Mouse (Mus musculus) gastrocnemius, postnatal 14 days (tissue): ENCODE measurements around the gene Gm10260. TPM values are rescaled to one million over a fixed set of nuclear protein-coding genes. Genes with fewer than 3 reads are reported as not detected.

ENCODE experiments used
- DNase-seq: peaks from one replicate; pipeline ENCODE4 v3.0.0; 2021; ENCODE audit warnings: mixed read lengths
- intact Hi-C: fragments of 180-260 bp; cut with DNase I; formaldehyde crosslinking; loops from one replicate; pipeline ENCODE4 v1.15.1; 2025; ENCODE audit warnings: low total_unique reads
- long read RNA-seq, 2 experiments: library from polyadenylated mRNA; stranded (forward); transcript quantifications; one replicate each; pipeline ENCODE4 v2.0.0; 2021
- total RNA-seq, 2 experiments: library from RNA; stranded (reverse); gene quantifications; 2 replicates each; pipeline ENCODE4 v1.2.3; 2021

The Gm10260 gene
- total RNA-seq, result 100 to 1,000 TPM; 129 to 154 TPM
- long read RNA-seq, experiment 1, partial matches to known transcripts, result 0 of 1 reads
- long read RNA-seq, experiment 1, other reads (novel, unspliced or antisense), result 0 of 1 reads
- long read RNA-seq, experiment 2, partial matches to known transcripts, result 0 of 1 reads
- long read RNA-seq, experiment 2, other reads (novel, unspliced or antisense), result 0 of 1 reads

GRCm38 (mm10) chr13:97760532-97760931 is at the start of gene Gm10260:
TSS of gene Gm10260 (minus strand) at chr13:97760632.
- intact Hi-C loops, result no loop called here
- no peak for DNase-seq

GRCm38 (mm10) chr13:97809828-97810227 is 49.4 kb upstream of the Gm10260 start:
- DNase-seq, result no peak
- intact Hi-C loops, result no loop called here

DNA sequence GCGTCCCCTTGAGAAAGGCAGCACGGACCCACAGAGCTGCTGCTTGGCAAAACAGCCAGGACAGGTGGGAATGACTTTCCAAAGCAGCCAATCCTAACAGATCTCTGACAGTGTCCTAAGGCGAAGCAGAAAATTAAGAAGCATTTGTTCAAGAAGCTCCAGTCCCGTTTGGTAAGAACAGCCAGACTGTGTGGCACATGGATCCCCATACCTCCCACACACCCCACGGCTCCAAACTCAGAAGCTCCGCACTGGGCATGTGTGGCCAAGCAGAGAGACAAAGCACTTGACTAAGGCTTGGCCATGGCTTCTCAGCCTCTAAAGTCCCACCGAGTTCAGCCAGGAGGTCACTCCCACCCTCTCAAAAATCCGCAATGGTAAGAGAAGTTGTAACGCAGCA is 45.5 kb upstream of the Gm10260 start:
- no peak for DNase-seq
- intact Hi-C loops, result no loop called here

DNA sequence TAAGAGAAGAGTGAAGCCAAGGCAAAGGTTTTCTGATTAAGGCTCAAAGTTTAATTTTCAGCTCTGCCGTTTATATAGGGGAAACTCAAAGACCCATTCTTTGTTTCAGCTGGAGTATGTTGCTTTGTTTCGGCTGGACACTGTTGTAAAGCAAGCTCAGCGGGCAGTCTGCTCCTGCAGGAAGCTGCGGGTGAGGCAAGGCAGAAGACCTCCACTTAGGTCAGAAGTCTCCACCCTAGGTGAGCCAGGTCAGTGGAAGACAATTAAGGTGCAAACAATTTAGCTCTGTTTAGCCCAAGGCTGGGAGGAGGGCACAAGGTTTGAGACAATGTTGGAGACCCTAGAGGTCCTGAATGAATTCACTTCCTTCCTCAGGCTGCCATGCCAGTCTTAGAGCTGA is 42.0 kb upstream of the Gm10260 start:
- DNase-seq, result no peak
- intact Hi-C loops, result no loop called here

- intact Hi-C loops, result no loop called here
- DNase-seq, result no peak
Observed at GRCm38 (mm10) chr13:97797462-97797861, 37.0 kb upstream of the Gm10260 start.

DNA sequence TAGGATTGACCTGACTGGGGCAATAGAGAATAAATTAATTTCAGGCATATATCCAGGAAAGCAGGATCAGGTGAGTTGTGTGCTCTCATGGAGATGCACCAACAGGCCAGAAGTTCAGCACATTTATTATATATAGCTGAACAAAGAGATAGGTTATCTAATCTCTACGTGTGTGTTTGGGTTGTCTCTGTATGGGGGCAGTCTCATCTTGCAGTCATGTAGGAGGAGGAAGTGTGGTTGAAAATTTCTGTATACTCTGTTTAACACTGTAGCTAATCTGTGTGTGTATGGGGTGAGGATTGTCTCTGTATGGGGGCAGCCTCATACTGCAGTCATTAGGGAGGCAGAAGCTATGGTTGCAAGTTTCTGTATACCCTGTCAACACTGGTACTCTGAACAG is 34.3 kb upstream of the Gm10260 start:
- DNase-seq, result no peak
- intact Hi-C loops, result no loop called here

DNA sequence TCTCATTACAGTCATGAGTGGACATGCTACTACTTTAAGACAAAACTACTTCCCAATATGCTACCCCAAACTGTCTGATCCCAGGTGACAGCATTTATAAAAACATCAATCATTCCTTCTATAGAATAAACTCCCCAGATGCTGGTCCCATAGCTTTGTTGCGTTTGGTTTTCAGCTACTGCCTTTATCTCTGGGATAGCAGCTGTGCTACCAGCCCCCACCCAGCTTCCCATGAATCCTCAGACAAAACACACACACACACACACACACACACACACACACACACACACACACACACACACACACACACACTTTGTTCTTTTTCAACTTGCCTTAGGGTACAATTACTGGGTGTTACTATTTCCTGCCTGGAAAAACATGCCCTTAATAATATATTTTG is 33.5 kb upstream of the Gm10260 start:
- intact Hi-C loops, result no loop called here
- no peak for DNase-seq

- no peak for DNase-seq
- intact Hi-C loops, result no loop called here
Observed at GRCm38 (mm10) chr13:97791664-97792063, 31.2 kb upstream of the Gm10260 start.

DNA sequence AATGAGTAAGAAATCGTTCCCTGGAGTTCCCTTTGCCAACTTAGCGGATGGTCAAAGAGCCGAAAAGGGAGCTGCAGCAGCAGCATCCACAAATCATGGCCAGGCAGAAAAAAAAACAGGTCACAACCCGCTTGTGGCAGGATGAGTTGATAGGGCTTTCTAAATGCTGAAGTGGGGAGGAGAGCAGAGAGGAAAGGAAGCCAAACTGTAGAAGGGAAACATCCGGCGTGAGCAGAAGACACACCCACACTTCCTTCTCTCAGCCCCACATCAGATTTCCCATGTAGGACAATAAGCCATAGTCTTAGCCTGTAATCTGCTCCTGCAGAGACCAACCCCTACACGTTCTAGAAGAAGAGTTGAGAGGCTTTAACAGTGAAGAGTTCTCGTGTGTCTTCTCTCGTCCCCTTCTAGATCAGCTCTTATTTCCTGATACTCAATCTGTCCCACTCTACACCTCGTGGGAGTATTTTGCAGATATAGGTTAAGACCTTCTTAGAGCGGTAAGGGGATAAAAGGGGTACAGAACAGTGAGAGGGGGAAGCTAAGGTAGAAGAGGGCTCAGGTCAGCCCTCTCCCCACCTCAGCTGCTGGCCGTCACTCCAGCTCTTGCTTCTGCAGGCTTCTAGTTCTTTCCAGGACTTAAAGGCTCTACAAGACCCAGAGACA is 29.5 kb upstream of the Gm10260 start:
- intact Hi-C loops, result no loop called here
- no peak for DNase-seq

DNA sequence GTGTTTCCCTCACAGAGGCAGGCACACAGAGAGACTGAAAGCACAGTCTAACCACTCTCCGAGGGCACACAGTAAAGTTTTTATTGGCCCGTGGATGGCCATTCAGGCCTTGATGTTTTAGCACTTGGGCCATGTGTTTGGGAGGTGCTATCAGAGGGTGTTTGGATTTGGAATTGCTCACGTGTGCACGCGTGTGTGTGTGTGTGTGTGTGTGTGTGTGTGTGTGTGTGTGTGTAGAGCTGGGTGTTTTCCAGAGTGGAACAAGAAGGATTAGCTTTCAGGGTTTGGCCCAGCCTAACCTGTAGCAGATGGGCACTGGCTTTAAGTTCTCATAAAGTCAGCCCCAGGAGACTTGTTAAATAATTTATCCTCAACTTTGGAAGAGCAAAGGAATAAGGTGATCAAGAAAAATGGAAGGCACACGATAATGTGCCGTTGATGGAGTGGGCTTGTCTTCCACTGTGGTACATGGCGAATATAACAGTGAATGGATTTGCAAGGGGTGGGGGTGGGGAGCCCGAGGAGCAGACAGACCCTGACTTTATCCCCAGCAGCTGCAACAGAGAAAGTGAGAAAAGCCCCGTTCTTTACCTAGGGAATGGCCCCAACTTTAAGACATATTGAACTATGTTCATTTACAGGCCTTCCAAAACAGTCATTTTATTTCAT is 24.9 kb upstream of the Gm10260 start:
- intact Hi-C loops, result no loop called here
- DNase-seq, result no peak

GRCm38 (mm10) chr13:97783423-97784143 is 23.2 kb upstream of the Gm10260 start:
- intact Hi-C loops, result no loop called here

DNA sequence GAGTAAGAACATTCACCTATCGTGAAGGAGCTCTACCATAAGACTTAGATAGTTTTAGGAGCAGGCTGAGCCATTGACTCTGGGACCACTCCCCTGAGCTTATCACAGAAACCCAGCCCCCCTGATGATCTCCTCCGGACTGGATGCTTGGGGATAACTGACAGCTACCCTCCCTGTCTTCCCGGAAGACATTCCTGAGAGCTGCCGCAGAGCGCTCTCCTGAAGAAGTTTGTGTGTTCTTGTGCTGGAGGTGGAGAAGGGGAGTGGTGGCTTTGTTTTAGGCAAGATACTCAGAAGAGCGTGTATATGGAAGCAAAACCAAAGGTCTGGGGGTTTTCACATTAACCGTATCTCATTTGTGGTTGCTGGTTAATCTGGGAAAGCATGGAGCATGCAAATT is 21.6 kb upstream of the Gm10260 start:
- intact Hi-C loops, result no loop called here
- DNase-seq, result no peak

More at GRCm38 (mm10) chr13:97783423-97784143, 23.2 kb upstream of the Gm10260 start:
- DNase-seq, result no peak

DNA sequence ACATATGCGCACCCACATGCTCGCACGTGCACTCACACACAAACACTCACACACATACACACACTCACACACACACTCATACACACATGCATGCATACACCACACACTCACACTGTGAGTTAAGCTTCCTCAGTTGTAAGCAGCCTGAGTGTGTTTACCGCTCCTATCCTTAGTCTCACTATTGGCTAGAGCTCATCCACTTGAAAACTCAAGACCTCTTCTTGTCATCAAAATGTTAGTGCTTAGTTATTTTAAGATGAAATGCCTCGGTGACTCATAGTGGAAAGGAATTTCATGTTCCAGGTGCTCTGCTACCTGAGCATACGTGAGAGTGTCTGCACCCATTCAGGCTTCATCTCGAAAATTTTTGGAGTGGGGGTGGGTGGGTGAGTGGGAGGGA is 21.2 kb upstream of the Gm10260 start:
- intact Hi-C loops, result no loop called here
- no peak for DNase-seq

DNA sequence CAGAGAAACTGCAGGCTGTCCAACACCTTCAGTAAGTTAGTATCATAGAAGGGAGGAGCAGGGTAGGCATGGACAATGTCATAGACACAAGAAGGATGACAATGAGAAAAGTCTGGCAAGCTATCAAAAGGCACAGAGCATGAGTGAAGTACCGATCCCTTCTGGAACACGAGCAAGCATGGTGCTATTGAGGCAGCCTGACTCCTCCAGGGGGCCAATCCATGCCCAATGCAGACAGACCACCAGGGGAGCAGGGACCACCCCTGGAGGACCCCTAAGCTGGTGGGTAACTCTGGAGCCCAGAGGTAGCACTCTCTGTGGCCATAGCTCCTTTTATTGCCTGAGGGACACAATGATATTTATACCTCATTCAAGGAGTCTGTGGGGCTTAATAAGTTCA is 20.1 kb upstream of the Gm10260 start:
- no peak for DNase-seq
- intact Hi-C loops, result no loop called here

DNA sequence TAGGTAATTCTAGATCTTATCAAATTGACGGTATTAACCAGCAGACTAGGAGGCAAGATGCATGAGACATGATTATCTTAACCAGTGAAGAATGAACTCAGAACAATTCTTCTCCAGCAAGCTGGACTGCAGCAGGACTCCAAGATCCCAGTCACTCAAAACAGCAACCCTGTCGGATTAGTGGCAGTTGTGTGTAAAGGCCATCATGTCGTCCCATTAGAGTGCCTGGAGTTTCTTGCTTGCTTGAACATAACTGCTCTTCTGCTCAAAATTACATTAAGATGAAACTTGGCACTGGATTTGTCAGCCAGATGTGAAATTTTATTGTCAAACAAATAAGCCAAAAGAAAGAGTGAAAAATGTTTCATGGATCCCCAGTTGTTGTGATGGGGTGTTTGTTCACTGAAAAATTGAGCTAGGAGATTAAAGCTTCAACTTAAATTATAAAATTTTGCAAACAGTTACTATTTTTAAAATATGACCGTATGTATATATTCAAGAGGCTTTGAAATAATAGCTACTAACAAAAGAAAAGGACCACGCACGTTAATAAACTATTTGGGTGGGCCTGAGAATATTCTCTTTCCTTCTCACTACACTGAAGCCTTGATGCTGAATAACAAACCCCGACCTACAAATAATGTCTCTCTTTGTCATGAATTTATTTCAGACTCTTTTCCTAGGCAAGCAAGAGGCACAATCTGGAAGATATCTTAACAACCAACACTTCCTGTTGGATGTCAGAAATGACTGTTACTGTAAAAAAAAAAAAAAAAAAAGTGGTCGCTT is 19.4 kb upstream of the Gm10260 start:
- intact Hi-C loops, result no loop called here
- DNase-seq, result no peak

DNA sequence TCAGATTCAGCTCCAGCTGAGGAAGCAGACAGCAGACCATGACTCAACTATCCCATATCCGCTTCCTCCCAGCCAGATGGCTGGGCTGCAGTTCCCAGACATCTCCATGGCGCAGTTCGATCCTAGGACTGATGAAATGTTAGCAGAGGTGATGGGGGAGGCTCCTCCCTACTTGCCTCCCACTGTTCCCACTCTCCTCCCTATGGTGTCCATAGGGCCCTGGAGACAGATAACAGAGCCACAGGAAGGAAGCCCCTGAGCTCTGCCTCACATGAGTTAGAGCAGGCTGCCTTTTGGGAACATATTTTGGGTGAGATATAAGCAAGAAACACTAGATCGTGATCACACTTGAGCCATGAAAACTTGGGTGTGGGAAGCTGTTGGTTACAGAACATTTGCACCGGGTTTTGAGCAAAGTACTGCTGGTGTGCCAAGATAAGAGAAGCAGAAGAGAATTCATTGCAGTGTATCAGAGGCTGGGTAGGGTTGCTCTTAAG is 18.3 kb upstream of the Gm10260 start:
- no peak for DNase-seq
- intact Hi-C loops, result no loop called here

DNA sequence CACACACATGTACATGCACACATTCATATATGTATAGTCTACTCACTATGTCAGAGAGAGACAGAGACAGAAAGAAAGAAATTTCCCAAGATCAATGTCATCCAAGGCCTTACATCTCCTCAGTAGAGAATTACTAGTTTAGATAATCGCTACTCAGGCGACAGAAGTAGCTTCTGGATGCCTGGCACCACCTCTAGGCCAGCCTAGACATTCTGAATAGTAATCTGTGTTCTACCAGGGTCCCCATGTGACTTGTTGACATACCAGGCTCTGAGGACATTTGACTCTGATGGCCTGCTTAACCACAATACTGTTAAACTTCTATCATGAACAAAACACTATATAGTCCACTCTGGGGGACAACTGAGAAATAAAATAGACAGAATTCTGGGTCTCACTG is 17.2 kb upstream of the Gm10260 start:
- no peak for DNase-seq
- intact Hi-C loops, result no loop called here

DNA sequence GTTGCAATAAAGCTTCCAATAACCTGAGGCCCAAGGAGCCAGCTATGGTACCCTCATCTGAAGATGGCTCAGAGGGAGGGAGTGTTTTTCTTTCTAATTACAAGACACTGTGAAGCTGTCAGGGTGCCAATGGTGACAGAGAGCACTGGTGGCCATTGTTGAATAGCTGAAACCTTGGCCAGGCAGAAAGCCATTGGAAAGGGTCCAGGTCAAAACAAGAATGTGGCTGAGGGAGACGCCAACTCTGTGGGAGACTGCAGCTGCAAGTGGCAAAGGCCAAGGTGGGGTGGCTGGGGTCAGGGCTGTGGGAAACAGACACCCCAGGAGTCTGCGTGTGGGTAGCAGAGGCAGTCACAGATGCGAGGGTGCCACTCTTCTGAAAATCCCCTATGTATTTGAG is 16.3 kb upstream of the Gm10260 start:
- DNase-seq, result peak; percentile 63
- intact Hi-C loops, result no loop called here

- intact Hi-C loops, result no loop called here
- no peak for DNase-seq
Observed at GRCm38 (mm10) chr13:97775907-97776306, 15.5 kb upstream of the Gm10260 start.
